Mouse (Mus musculus): ENCODE measurements at regions not wholly inside any gene's neighbourhood (a gene's known extent, or its start where the extent isn't known, plus 50 kb on each side); places are given as distances from the start of the nearest gene placed in this dataset.
A peak's percentile ranks its signal among the peaks of the same experiment; 100 is the strongest.
"Not testable (repeated sequence)": the region's sequence is repeated elsewhere in the genome, so short reads cannot be mapped to it uniquely, and the experiment has no call there.

DNA sequence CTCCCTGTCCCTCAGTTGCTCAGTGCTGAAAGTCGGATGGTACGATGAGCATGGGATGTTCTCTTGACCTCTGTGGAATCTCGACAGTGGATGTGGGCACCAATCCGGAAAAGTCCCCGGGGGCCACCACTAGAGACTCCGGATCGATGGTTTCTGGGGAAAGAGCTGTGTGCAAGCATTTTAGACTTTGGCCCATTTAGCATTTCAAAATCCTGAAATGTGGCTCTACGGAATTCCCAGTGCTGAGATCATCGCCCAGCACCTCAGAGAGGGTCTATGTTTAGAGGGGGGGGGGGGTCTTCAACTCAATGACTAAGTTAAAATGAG, 68.6 kb downstream of the Tomm20 start:
- intact Hi-C loops (cut with DNase I; ENCODE audit: low total_unique reads), result no loop called here
- DNase-seq, result no peak

DNA sequence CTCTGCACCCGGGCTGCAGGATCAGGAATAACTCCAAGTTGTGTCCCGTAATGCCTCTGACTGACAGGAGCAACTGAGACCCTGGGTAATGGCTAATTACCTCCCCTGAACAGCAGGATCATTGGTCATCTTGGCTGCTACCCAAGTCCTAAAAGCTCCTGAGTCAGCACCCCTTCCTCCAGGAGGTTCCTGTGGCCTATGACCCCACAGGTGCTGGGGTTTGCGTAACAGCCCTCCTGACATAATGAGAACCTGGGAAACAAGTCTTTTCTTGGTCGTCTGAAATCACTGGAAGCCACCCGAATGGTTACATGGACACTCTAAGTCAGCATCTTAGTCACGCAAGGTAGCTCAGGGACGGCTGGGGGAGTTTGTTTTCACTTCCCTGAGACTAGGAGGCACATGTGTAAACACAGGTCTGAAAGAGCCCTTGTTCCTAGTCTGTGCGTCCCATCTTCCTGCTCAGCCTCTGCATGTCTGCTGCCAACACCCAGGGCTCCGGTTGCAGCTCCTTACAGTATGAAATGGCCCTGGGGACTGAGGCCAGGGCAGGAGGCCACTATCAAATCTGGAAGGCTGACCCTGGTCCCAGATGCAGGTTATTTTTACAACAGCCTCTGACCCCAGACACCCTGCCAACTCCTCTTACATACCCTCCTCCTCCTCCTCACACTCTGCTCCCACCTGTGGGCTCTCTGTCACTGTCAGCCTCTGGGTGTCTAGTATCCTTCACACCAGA, 69.2 kb downstream of the Tomm20 start:
- DNase-seq, result peak; percentile 69
- intact Hi-C loops (cut with DNase I; ENCODE audit: low total_unique reads), result no loop called here

DNA sequence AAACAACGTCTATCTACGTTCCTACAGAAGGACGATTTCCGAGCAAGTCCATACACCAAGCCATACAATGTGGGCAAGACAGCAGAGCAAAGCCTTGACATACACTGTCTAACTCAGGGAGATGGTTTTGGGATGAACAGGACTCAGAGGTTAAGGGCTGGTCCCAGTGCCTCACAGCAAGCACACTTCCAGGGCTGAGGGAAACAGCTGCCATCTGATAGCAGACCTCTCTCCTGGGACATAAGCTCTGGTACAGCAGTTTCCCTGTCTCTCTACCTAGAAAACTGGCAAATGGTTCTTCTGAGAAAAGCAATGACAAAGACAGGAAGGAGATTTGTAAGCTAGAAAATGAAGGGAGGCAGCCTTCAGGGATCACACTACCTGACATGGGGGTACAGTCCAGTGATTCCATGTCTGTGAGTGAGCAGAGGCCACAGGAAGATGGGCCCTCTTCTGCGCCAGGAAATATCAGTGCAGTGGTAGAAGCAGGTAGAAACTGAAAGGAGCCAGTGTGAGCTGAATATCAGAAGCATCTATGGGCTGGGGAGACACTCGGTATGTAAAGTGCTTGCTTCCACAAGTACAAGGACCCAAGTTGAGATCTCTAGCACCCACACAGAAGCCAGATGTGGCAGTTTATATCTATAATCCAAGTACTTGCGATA, 70.0 kb downstream of the Tomm20 start:
- no peak for DNase-seq
- intact Hi-C loops (cut with DNase I; ENCODE audit: low total_unique reads), result no loop called here

DNA sequence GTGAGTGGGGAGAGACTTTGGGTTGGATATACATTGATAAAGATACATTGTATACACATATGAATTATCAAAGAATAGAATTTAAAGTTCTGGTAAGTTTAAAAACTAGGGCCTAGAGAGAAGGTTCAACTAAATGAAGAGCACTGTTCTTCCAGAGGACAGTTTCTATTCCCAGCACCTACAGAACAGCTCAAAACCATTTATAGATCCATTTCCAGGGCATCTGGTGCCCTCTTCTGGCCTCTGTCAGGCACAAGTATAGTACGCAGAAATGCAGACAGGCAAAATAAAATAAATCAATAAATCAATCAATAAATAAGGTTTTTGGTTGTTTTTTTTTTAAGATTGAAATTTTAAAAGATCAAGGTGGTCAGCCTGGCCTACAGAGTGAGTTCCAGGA, 70.8 kb downstream of the Tomm20 start:
- DNase-seq, result no peak
- intact Hi-C loops (cut with DNase I; ENCODE audit: low total_unique reads), result no loop called here

DNA sequence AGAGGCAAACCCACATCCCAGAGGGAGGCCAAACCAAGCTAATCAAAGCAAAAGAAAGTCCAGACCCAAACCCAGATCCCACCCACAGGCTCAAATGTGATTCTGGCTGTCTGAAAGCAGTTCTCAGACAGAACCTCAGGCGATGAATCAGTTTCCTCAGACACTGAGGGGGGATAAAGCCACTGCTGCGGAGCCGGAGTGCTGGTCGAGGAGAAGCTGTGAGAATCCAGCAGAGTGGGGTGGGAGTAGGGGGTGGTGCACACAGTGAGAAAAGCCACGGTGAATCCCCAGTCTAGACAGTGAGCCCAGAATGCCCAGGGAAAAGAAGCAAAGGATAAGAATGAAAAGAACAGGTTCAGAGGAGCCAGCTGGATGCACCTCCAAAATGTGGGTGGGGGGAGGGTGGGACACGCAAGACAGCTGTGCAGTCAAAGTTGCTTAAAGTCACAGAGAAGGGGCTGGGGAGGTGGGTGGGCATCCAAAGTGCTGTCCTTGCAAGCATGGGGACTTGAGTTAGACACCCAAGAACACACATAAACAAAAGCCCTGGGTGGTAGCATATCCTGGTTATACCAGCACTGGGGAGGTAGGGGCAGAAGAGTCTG, 71.4 kb downstream of the Tomm20 start:
- intact Hi-C loops (cut with DNase I; ENCODE audit: low total_unique reads), result no loop called here
- no peak for DNase-seq

GRCm38 (mm10) chr8:126873306-126873705, 72.3 kb downstream of the Tomm20 start:
- no peak for DNase-seq
- intact Hi-C loops (cut with DNase I; ENCODE audit: low total_unique reads), result no loop called here

DNA sequence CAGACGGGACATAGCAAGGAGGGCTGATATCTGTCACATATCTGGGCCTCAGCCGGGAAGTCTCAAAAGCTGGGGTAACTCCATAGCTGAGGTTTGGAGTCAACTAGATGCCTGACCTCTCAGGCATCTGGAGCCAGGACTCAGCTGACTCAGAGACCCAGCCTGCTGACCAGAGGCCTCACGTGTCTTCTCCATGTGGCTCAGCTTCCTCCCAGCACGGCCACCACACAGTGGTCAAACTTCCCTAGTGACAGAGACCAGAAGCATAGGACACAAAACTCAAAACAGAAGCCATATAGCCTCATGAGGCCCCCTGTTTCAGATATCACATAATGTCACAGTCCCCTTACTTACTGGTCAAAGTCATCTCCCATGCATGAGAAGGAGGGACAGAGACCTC, 73.1 kb downstream of the Tomm20 start:
- intact Hi-C loops (cut with DNase I; ENCODE audit: low total_unique reads), result no loop called here
- DNase-seq, result peak; percentile 64

- DNase-seq, result no peak
- intact Hi-C loops (cut with DNase I; ENCODE audit: low total_unique reads), result no loop called here
Observed at GRCm38 (mm10) chr8:126872133-126872532, 73.5 kb downstream of the Tomm20 start.

- no peak for DNase-seq
- intact Hi-C loops (cut with DNase I; ENCODE audit: low total_unique reads), result no loop called here
Observed at GRCm38 (mm10) chr8:126869464-126869850, 76.2 kb downstream of the Tomm20 start.

DNA sequence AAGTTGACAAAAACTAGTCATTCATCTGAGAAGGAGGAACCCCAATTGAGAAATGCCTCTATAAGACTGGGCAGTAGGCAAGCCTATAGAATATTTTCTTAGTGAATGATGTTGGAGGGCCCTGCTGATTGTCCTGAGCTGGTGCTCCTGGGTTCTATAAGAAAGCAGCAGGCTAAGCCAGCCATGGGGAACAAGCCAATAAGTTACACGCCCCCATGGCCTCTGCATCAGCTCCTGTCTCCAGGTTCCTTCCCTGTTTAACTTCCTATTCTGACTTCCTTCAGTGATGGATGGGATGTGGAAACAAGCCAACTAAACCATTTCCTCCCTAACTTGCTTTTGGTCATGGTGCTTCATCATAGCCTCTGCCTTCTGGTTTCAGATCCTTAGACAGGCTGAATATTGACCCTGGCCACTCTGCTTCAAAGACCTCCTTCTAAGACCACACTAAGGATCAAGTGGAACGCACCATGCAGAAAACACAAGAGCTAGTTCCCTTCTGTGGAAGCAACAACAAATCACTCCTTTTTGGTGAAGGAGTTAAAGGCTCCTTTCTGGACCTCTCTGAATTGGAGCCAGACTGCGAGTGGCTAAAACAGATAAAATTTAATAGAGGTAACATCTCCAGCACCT, 76.7 kb downstream of the Tomm20 start:
- intact Hi-C loops (cut with DNase I; ENCODE audit: low total_unique reads), result no loop called here
- no peak for DNase-seq

- intact Hi-C loops (cut with DNase I; ENCODE audit: low total_unique reads), result no loop called here
- no peak for DNase-seq
Observed at GRCm38 (mm10) chr8:126867121-126867988, 78.3 kb downstream of the Tomm20 start.

- intact Hi-C loops (cut with DNase I; ENCODE audit: low total_unique reads), result no loop called here
- DNase-seq, result no peak
Observed at GRCm38 (mm10) chr8:126864314-126864948, 81.2 kb downstream of the Tomm20 start.

DNA sequence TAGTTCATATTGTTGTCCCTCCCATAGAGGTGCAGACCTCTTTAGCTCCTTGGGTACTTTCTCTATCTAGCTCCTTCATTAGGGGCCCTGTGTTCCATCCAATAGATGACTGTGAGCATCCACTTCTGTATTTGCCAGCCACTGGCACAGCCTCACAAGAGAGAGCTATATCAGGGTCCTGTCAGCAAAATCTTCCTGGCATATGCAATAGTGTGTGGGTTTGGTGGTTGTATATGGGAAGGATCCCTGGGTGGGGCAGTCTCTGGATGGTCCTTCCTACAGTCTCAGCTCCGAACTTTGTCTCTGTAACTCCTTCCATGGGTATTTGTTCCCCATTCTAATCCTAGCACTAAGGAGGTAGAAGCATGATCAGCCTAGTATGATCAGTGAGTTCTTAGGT, 82.0 kb downstream of the Tomm20 start:
- intact Hi-C loops (cut with DNase I; ENCODE audit: low total_unique reads); DNase-seq: not testable (repeated sequence)

DNA sequence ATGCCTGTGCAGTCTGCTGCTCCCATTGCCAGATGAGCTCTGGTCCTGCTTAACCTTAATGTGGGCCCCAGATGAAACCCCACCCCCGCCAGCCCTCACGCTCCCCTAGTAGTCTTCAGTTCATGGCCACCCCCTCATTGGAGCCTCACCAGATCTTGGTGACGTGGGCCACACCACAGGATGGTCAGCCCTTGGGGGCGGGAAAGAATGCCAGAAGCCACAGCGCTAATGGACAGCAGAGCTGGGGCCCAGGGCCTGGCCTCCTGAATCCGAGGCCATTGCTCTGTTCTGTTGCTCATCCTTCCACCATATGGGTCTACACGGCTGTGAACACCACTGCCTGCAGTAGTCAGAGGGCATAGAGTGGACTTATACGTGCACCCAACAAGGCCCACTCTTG, 83.9 kb downstream of the Tomm20 start:
- no peak for DNase-seq
- intact Hi-C loops (cut with DNase I; ENCODE audit: low total_unique reads), result no loop called here

DNA sequence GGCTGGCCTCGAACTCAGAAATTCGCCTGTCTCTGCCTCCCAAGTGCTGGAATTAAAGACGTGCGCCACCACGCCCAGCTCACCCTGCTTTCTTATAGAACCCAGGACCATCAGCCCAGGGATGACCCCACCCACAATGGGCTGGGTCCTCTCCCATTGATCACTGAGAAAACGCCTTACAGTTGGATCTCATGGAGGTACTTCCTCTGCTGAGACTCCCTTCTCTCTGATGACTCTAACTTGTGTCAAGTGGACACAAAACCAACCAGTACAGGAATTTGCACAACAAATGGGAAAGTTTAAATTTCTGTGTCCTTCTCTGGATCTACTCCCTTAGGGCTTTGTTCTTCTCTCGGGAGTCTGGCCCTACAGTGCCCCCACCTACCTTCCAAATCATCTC, 85.0 kb downstream of the Tomm20 start:
- intact Hi-C loops (cut with DNase I; ENCODE audit: low total_unique reads), result no loop called here
- DNase-seq, result no peak

- intact Hi-C loops (cut with DNase I; ENCODE audit: low total_unique reads), result no loop called here
- no peak for DNase-seq
Observed at GRCm38 (mm10) chr8:126859706-126860424, 85.8 kb downstream of the Tomm20 start.

DNA sequence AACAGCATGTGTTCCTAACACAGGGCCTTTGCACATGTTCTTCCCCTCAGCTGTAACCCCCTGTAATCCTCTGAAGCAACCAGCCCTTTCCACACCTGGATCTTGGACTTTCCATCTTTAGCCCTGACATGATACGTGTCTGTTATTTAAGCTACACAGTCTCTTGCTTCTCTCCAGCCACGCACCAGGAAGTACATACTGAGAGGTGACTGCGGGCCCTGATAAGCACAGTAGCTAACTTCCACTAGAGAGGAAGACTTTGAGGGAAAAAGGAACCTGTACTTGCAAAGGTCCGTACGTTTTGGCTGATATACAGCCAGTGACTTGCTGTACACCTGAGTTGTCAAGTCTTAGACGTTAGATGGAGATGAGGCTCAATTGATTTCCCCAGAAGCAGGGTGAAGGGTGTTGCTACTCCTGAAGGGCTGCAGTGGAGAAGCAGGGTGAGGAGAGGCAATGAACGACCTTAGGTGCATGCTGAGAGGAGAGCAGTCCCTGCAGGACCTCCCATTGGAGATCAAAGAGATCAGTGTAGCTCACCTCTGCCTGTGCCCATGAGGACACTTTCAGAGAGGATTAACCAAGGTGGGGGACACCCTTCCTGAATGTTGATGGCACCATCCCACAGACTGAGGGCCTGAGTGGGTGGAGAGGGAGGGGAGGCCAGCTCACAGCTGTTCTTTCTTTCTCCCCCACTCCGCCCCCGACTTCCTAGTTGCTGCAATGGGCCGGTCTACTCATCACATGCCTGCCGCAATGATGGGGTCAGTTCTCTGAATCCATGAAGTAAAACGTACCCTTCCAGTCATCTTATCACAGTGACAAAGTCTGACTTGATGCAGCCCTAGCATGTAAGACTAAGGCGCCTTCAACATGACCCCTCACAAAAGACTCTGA, 88.1 kb downstream of the Tomm20 start:
- intact Hi-C loops (cut with DNase I; ENCODE audit: low total_unique reads), result no loop called here
- no peak for DNase-seq

DNA sequence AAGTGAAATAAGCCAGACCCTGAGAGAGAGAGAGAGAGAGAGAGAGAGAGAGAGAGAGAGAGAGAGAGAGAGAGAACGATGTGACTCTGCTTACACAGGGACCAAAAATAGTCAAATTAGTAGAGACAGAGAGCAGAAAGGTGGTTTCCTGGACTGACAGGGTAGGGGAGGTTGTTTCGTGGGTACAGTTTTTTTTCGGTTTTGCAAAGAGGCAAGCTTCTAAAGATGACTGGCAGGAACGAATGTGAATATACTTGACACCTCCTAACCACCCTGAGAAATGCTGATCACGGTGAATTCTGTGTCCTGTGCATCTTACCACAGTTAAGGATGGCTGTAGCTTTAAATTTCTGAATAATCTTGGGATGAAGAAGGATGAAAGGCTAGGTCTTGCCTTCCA, 89.7 kb downstream of the Tomm20 start:
- intact Hi-C loops (cut with DNase I; ENCODE audit: low total_unique reads), result no loop called here
- DNase-seq, result no peak
